Mouse (Mus musculus): ENCODE measurements around the gene Pxn.

Pxn gene

DNA sequence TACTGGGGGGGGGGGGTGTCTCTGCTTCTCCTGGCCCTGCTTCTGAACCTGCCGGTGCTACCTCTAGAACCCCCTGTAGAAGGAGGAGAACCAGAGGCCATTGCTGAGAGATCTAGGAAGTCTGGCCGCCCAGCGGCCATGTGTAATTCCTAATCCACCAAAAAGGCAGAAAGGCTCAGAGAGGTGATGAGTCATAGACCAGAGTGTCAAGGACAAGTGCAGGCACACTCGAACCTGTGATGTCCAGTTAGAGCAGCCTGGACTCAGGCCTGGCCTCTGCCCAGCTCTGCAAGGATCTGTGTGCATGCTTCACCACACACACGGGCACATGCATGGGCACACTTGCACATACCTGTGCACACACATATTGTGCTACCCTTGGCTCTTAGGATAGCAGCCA lies 21.7 kb downstream of the Pxn start:
- in situ Hi-C loops (cut with MboI): no loop called here

DNA sequence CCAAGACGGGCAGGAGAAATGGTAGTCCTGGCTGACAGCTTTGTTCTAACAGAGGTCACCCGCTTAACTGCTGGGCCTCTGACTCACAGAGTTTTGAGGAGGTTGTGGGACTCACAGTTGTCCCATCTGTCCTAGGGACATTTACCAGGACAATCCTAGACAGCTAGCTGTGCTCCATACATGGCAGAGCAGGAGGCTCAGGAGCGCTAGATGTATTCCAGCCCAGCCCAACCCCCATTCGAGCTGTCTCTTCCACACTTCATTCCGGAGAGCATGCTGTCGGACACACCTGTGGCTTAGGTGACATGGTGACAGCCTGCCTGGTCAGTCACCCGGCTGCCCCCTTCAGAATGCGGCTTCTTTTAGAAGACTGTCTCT lies 22.9 kb downstream of the Pxn start:
- in situ Hi-C loops (cut with MboI): no loop called here

DNA sequence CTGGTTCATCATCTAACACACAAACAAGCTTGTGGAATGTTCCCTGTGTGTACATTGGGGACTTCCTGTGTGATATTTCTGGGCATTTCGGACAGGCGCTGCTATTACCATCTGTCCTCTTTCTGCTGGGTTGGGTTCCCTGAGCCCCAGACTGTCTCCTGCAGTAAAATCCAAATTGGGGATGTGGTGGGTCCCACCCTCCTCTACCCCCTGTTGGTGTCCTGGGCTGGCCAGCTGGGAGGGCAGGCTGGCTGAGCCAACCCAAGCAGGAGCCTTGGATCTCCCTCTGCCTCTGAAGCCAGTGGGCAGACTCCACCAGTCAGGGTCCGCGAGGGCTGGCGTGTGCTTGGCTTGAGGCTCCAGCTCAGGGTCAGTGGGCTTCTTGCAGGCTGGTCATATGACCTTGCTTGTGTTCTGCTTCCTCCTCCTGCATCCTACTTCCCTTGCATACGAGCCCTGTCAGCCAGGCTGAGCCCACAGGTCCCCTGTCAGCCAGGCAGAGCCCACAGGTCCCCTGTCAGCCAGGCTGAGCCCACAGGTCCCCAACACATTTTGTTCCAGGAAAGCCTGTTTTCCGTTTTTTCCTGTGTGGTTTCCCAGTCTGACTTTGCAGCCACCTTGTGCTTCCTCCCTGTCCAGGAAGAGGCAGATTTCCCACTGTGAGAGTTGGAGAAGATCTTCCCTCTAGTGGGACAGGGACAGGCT lies 23.4 kb downstream of the Pxn start:
- in situ Hi-C loops (cut with MboI): no loop called here

GRCm38 (mm10) chr5:115530447-115530809 lies 24.0 kb downstream of the Pxn start:
- in situ Hi-C loops (cut with MboI): no loop called here

DNA sequence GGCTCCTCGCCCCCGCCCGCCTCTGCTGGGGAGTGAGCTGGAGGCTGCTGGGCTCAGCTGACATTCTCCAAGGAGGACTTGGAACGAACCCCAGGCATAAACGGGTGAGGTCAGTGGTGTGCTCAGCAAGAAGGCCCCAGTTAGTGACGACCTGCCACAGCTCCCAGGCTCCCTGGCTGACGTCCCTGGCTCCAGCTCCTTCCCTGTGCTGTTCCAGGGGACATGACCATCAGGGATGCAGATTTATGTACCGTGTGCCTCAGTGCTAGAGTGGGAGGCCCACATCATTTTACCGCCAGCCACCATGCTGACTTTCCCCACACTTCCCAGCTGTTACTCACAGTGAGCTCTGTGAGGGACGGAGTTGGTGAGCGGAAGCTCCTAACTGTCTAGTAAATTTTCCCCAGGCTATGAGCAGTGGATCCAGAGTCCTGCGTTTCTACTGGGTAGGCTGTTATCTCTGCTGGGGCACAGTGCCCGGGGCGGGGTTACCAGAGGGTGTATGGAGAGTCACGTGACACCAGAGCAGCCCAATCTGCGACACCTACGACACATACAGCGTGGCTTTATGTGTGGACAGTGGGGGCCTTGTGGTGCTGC lies 25.3 kb downstream of the Pxn start:
- in situ Hi-C loops (cut with MboI): no loop called here

GRCm38 (mm10) chr5:115534290-115534731 lies 27.8 kb downstream of the Pxn start:
- in situ Hi-C loops (cut with MboI): no loop called here

- in situ Hi-C loops (cut with MboI): no loop called here
Measured at GRCm38 (mm10) chr5:115534856-115535255, 28.4 kb downstream of the Pxn start.

DNA sequence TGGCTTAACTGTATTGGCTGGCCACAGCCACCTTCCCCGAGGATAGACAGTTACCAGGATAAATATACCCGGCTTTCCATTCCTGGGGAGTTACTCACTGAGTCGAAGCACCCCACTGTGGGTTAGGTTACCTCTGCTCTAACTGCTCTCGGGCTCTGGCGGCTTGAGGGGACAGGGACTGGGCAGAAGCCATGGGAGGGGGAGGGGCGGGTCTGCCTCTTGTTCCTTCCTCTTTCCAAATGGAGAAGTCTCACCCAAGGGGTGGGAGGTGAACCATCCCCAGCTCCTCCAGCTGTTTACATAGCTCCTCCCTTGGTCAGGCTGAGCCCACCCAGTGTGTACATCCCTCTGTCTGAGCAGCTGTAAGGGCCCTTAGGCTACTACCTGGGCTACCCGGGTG lies 29.2 kb downstream of the Pxn start:
- in situ Hi-C loops (cut with MboI): no loop called here

GRCm38 (mm10) chr5:115538017-115538692 lies 31.7 kb downstream of the Pxn start:
- in situ Hi-C loops (cut with MboI): no loop called here

DNA sequence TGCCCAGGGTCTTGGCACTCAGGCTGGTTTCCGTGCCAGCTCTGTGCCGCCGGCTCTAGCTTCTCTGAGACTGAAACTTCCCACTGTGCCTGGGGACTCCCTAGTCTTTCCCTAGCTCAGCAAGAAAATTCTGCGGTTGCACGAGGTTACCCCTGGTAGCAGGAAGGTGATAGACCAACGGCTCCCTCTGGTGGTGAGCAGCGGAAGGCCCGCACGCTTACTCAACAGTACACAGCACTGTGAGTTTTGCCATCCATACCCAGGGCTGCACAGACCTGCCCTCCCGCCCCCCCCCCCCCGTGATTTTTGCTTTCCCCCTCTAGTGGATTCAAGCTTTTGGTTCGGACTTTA lies 32.2 kb downstream of the Pxn start:
- in situ Hi-C loops (cut with MboI): no loop called here

- in situ Hi-C loops (cut with MboI): loop anchor here (5.0 kb wide), 1 partner anchor 41 kb away; no protein-coding TSS in a partner anchor
Measured at GRCm38 (mm10) chr5:115542635-115543384, 36.3 kb downstream of the Pxn start.

- in situ Hi-C loops (cut with MboI): loop anchor here (5.0 kb wide), 1 partner anchor 41 kb away; no protein-coding TSS in a partner anchor
Measured at GRCm38 (mm10) chr5:115543509-115544253, 37.2 kb downstream of the Pxn start.

DNA sequence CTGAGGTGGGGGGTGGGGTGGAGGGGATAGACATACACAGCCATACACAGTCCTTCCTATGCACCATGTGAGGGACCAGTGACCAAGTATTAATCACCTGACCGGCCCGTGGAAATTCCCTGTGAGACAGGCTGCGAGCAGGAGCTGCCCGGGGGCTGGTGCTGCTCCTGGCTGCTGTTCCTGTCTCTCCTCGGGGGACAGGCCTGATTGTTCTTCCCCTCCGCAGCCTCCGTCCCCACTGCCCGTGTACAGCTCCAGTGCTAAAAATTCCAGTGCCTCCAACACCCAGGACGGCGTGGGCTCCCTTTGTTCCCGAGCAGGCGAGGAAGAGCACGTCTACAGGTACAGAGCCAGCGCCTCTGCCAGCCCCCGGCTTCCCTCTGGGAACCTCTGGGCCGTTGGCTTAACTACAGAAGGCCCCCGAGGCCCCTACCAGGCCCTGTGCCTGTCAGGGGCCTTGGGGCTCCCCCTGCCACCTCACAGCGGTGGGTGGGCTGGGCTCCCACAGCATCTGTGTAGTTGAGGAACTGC lies 38.2 kb downstream of the Pxn start:
- in situ Hi-C loops (cut with MboI): loop anchor here (5.0 kb wide), 1 partner anchor 42 kb away; no protein-coding TSS in a partner anchor

GRCm38 (mm10) chr5:115545636-115546035 lies 39.2 kb downstream of the Pxn start:
- in situ Hi-C loops (cut with MboI): no loop called here

DNA sequence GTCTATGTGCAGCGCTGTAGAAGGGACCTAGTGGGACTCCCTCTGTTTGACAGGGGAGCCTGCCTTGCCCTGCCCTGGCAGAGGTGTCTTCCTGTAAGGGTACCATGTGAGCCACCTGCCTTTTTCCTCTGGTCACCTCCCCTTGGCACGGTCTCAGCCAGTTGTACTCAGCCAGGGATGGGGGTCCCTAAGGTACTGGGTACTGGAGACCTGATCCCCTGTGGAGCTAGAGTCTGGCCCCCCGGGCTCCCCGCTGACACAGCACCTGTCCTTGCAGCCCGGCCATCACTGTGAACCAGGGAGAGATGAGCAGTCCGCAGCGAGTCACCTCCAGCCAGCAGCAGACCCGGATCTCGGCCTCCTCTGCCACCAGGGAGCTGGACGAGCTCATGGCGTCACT lies 40.1 kb downstream of the Pxn start:
- in situ Hi-C loops (cut with MboI): no loop called here

DNA sequence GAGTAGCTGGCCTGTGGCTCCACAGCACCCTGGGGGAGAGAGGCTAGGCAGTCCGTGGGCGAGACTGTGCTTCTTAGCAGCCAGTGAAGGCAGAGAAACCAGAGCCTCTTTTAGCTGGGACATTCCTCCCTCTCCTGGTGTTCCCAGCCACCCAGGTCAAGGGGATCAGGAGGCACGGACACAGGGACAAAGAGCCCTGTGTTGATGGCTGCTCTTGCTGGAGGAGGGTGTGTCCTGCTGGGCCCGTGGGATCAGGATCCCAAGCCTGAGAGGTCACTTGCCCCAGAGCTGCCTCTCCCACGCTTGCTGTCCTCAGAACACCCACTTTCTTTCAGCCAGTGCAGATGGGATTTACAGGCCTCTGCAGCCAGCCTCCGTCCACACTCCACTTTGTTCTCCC lies 40.5 kb downstream of the Pxn start:
- in situ Hi-C loops (cut with MboI): no loop called here

DNA sequence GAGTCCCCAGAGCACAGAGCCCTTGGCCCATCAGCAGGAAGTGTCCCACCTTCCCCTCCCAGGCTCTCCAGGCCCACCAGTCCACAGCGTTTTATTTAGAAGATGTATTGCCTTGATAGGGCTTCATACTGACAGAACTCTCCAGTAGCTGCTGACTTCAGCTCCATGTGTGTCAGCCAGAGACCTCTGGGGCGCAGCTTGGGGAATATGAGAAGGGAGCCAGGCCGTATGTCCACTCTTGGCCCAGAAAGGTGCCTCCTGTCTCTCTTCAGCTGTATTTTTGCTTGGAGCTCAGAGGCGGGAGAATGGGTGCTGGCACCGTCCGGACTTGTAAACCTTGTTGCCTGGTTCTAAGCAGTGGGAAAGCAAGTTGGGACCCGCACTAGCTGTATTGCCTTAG lies 40.9 kb downstream of the Pxn start:
- in situ Hi-C loops (cut with MboI): no loop called here

DNA sequence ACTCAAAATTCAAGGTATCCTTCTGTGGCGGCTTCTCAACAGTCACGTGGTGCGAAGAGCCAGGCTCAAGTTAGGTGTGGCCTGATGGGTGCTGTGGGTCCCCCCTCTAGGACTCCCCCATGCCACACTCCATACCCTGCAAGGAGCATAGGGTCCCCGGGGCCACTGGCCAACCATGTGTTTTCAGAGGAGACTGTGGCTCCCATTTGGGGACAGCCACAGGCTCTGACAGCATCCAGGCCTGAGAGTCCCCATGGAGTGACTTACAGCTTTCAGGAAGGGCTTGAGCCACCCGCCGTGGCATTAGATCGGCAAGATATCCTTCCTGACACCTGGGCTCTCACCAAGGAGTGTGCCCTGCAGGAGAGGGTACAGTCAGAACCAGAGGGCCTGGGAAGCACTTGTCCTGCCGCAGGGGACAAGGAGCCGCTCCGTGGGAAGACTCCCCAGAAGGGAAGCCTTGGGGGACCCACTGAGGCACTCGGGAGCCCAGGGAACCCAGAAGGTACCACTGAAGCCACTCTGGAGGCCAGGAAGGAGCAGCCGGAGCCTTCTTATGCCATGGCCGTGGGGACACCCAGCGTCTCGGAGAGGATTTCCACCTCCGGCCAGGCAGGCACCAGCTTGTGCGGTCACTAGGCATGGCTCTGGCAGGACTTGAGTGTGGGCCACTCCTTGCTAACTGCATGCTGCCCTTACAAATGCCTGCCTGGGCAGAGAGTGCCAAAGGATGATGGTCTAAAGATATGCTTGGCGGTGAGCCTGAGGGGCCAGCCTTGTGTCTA lies 42.2 kb downstream of the Pxn start:
- in situ Hi-C loops (cut with MboI): no loop called here

- in situ Hi-C loops (cut with MboI): no loop called here
Measured at GRCm38 (mm10) chr5:115550482-115551005, 44.1 kb downstream of the Pxn start.

GRCm38 (mm10) chr5:115551386-115551785 lies 44.9 kb downstream of the Pxn start:
- in situ Hi-C loops (cut with MboI): no loop called here

All from mature B cell (primary cell).